Comparison of ENCODE assay signal across 9 mouse cellular contexts in genomic region chr16:13061113-13061512, GRCm38 (mm10). TPM values are rescaled to one million over a fixed set of nuclear protein-coding genes. Genes with fewer than 3 reads are reported as not detected.
DNase-seq lines count a peak whose midpoint lies in the region; ATAC-seq and TF ChIP-seq lines count a peak whose summit lies in the region.
"Had no signal": no experiment of that assay in that cellular context is flagged by ENCODE, and none has a peak within 500 bp of the region (broad histone marks: within the 10 kb centered on the region; RNA-seq: fewer than 3 reads in every experiment).

No protein-coding gene starts in this region.

- intact Hi-C loops in left cerebral cortex, postnatal 4 days (cut with DNase I), result no loop called here

- WGBS in hindbrain, embryonic 12.5 days, result 37% methylated on average over 8 of the region's 10 CpGs
- WGBS in hindbrain, embryonic 16.5 days, result 36% methylated on average over 10 of the region's 10 CpGs
- 27% methylated on average over 10 of the region's 10 CpGs for WGBS in thymus, adult 2 months
- WGBS in intestine, postnatal 0 days, result 28% methylated on average over 10 of the region's 10 CpGs

- no peak for TF ChIP-seq POLR2A in thymus, adult 2 months (IDR thresholded peaks at IDR 0.05; ENCODE audit: control insufficient read depth, extremely low read depth, insufficient read depth, low read length, poor library complexity)

- no peak overlapping the region for H3K9ac ChIP-seq in hindbrain, embryonic 12.5 days
- H3K9ac ChIP-seq in hindbrain, embryonic 16.5 days (ENCODE audit: low read depth, low read length), result no peak overlapping the region
- no peak overlapping the region for H3K9ac ChIP-seq in intestine, postnatal 0 days (ENCODE audit: low read depth, low read length)

- no peak for ATAC-seq in hindbrain, embryonic 12.5 days (ENCODE audit: low FRiP score)
- no peak for ATAC-seq in hindbrain, embryonic 16.5 days
- ATAC-seq in intestine, postnatal 0 days, result no peak
- ATAC-seq: Patski had no signal

- no peaks in the 10 kb centered on the region for H3K27me3 ChIP-seq in hindbrain, embryonic 12.5 days
- no peaks in the 10 kb centered on the region for H3K27me3 ChIP-seq in hindbrain, embryonic 16.5 days (replicated peaks; ENCODE audit: control insufficient read depth, insufficient read depth, low read length)
- H3K27me3 ChIP-seq in thymus, adult 2 months (ENCODE audit: control insufficient read depth, insufficient read depth, low read length), result no peaks in the 10 kb centered on the region
- H3K27me3 ChIP-seq in intestine, postnatal 0 days (replicated peaks; ENCODE audit: control insufficient read depth, insufficient read depth, low read length), result no peaks in the 10 kb centered on the region

- peak; percentile 4 for DNase-seq in thymus, adult 2 months
- DNase-seq in thymus, adult 18-20 months, result no peak
- DNase-seq in thymus, postnatal 25 days, result peak; percentile 3
- no peak for DNase-seq in urinary bladder, postnatal 25 days (ENCODE audit: low spot score)
- DNase-seq in left cerebral cortex, postnatal 4 days, result no peak

- H3K4me3 ChIP-seq in hindbrain, embryonic 12.5 days, result no peak overlapping the region
- H3K4me3 ChIP-seq in hindbrain, embryonic 16.5 days (ENCODE audit: low read length), result no peak overlapping the region
- H3K4me3 ChIP-seq in thymus, adult 2 months (ENCODE audit: control insufficient read depth, insufficient read depth, low read length), result peak overlapping the region; percentile 30
- no peak overlapping the region for H3K4me3 ChIP-seq in intestine, postnatal 0 days (ENCODE audit: low read depth, low read length)

- H3K4me1 ChIP-seq in hindbrain, embryonic 12.5 days, result no peaks in the 10 kb centered on the region
- H3K4me1 ChIP-seq in hindbrain, embryonic 16.5 days (ENCODE audit: control insufficient read depth, insufficient read depth, low read depth, low read length), result no peaks in the 10 kb centered on the region
- H3K4me1 ChIP-seq in thymus, adult 2 months (replicated peaks; ENCODE audit: control insufficient read depth, insufficient read depth, low read length), result peaks cover 11% of the 10 kb centered on the region
- H3K4me1 ChIP-seq in intestine, postnatal 0 days (replicated peaks; ENCODE audit: control insufficient read depth, insufficient read depth, low read length), result 0 out of 2 replicates have a peak, but pooled peaks cover 3% of the 10 kb centered on the region

- H3K9me3 ChIP-seq in hindbrain, embryonic 12.5 days (replicated peaks), result no peaks in the 10 kb centered on the region
- no peaks in the 10 kb centered on the region for H3K9me3 ChIP-seq in hindbrain, embryonic 16.5 days (ENCODE audit: control insufficient read depth, low read length)
- H3K9me3 ChIP-seq in intestine, postnatal 0 days (ENCODE audit: control insufficient read depth), result no peaks in the 10 kb centered on the region

- peak overlapping the region; percentile 15; the same call in 1 of the 2 replicates for H3K4me2 ChIP-seq in hindbrain, embryonic 12.5 days (replicated peaks)
- H3K4me2 ChIP-seq in hindbrain, embryonic 16.5 days (ENCODE audit: low read length), result no peak overlapping the region; the same call in 1 of the 2 replicates
- peak overlapping the region; percentile 44 for H3K4me2 ChIP-seq in intestine, postnatal 0 days (replicated peaks; ENCODE audit: low read depth)

- H3K27ac ChIP-seq in hindbrain, embryonic 12.5 days, result no peak overlapping the region
- H3K27ac ChIP-seq in hindbrain, embryonic 16.5 days (ENCODE audit: low read depth, low read length), result no peak overlapping the region
- H3K27ac ChIP-seq in thymus, adult 2 months (ENCODE audit: control insufficient read depth, insufficient read depth, low read length), result no peak overlapping the region
- no peak overlapping the region for H3K27ac ChIP-seq in intestine, postnatal 0 days (ENCODE audit: low read depth, low read length)

- no peaks in the 10 kb centered on the region for H3K36me3 ChIP-seq in hindbrain, embryonic 12.5 days
- no peaks in the 10 kb centered on the region for H3K36me3 ChIP-seq in hindbrain, embryonic 16.5 days (ENCODE audit: control insufficient read depth, insufficient read depth, low read length)
- H3K36me3 ChIP-seq in thymus, adult 2 months (ENCODE audit: control insufficient read depth, insufficient read depth, low read length), result no peaks in the 10 kb centered on the region
- no peaks in the 10 kb centered on the region for H3K36me3 ChIP-seq in intestine, postnatal 0 days (ENCODE audit: control insufficient read depth, insufficient read depth)

- TF ChIP-seq CTCF in thymus, adult 2 months (IDR thresholded peaks at IDR 0.05; ENCODE audit: borderline replicate concordance, control insufficient read depth, extremely low read depth, insufficient read depth, low read length, poor library complexity), result no peak
- TF ChIP-seq CTCF in intestine, postnatal 0 days (IDR thresholded peaks at IDR 0.05; ENCODE audit: low read depth), result no peak

RNA-seq across cellular contexts. Expression of gene Ercc4, which starts 48.4 kb away (rescaled TPM):
- polyA plus RNA-seq in hindbrain, embryonic 12.5 days (2016; fragmentation: Nextera tagmentation; extraction: Ambion mirVana), result 17.3 and 18.1 TPM in 2 replicates
- 16.2 and 17.8 TPM in 2 replicates for polyA plus RNA-seq in hindbrain, embryonic 16.5 days (2015; fragmentation: Nextera tagmentation; extraction: Ambion mirVana)
- polyA plus RNA-seq in thymus, adult 2 months (2012; rRNA removed), result 24.5 and 26.9 TPM in 2 replicates
- 4.5 and 5.5 TPM in 2 replicates for polyA plus RNA-seq in intestine, postnatal 0 days (2015; fragmentation: Nextera tagmentation; extraction: Ambion mirVana)
- total RNA-seq in left cerebral cortex, postnatal 4 days (2021), result 10 to 100 TPM; 25.9 to 26.5 TPM

Comparison
In these comparisons a context has a peak if more than half of its experiments do, and no peak if none do; other contexts are left out.
1. DNase-seq: peak in thymus, adult 2 months (single experiment) and thymus, postnatal 25 days (single experiment); none in thymus, adult 18-20 months (0 of 2), urinary bladder, postnatal 25 days (single experiment) and left cerebral cortex, postnatal 4 days (single experiment).